Mouse (Mus musculus) heart, postnatal 0 days (tissue): ENCODE measurements at regions not wholly inside any gene's neighbourhood (a gene's known extent, or its start where the extent isn't known, plus 50 kb on each side); places are given as distances from the start of the nearest gene placed in this dataset.

Experiments
- ATAC-seq: fragments of 200-750 bp; cut with Nextera tagmentation; 2 replicates; pipeline ENCODE4 v1.8.0; 2017; ENCODE audit warnings: low read depth, moderate number of reproducible peaks, moderate library complexity; ENCODE audit not compliant: insufficient read depth
- DNase-seq: peaks from one replicate; pipeline ENCODE4 v3.0.0-alpha.2; 2016; ENCODE audit warnings: low spot score
- H3K27ac ChIP-seq: fragments of 300-500 bp; sonication (generic); 2 replicates; pipeline ENCODE4 v1.5.1; 2014; ENCODE audit warnings: low read depth, mild to moderate bottlenecking
- H3K27me3 ChIP-seq: fragments of 300-500 bp; sonication (generic); 2 replicates; pipeline ENCODE4 v1.6.1; 2014; ENCODE audit warnings: low read length, mixed read lengths; ENCODE audit not compliant: control insufficient read depth, insufficient read depth
- H3K36me3 ChIP-seq: fragments of 300-500 bp; sonication (generic); replicated peaks from 2 replicates; pipeline ENCODE4 v1.6.1; 2014; ENCODE audit warnings: low read length, mixed read lengths; ENCODE audit not compliant: control insufficient read depth, insufficient read depth
- H3K4me1 ChIP-seq: fragments of 300-500 bp; sonication (generic); 2 replicates; pipeline ENCODE4 v1.6.1; 2014; ENCODE audit warnings: antibody characterized with exemption; ENCODE audit not compliant: control insufficient read depth, insufficient read depth
- H3K4me2 ChIP-seq: fragments of 300-500 bp; sonication (generic); 2 replicates; pipeline ENCODE4 v1.6.1; 2014; ENCODE audit warnings: low read depth, mild to moderate bottlenecking, low read length, moderate library complexity
- H3K4me3 ChIP-seq: fragments of 300-500 bp; sonication (generic); 2 replicates; pipeline ENCODE4 v1.5.1; 2014; ENCODE audit warnings: low read depth, low read length
- H3K9ac ChIP-seq: fragments of 300-500 bp; sonication (generic); replicated peaks from 2 replicates; pipeline ENCODE4 v1.6.1; 2014; ENCODE audit warnings: low read depth, low read length, mixed read lengths
- H3K9me3 ChIP-seq: fragments of 300-500 bp; sonication (generic); replicated peaks from 2 replicates; pipeline ENCODE4 v1.6.1; 2016; ENCODE audit warnings: low read length; ENCODE audit not compliant: control insufficient read depth
- CTCF ChIP-seq: IDR thresholded peaks from 2 replicates; pipeline ENCODE4 v1.5.1; 2016; ENCODE audit warnings: antibody characterized with exemption, control low read depth, low read depth
- EP300 ChIP-seq: IDR thresholded peaks from 2 replicates; pipeline ENCODE4 v1.6.1; 2016; ENCODE audit warnings: antibody characterized with exemption, low read depth
- WGBS: fragments of 180-500 bp; shearing (Covaris S2); extraction: QIAGEN DNeasy Blood & Tissue Kit; methylation state at CpG from one replicate; pipeline ENCODE4 v1.1.7; 2014; 5-methylcytosine and 5-hydroxymethylcytosine counted together

- no peak overlapping the region for H3K9ac ChIP-seq
- DNase-seq (peak; percentile 72), ATAC-seq (peak; percentile 44; the same call in 1 of the 2 replicates)
- H3K27ac ChIP-seq = no peak overlapping the region
- H3K27me3 ChIP-seq = peaks cover 30% of the 10 kb centered on the region
- no peaks in the 10 kb centered on the region for H3K4me1 ChIP-seq
- H3K36me3 ChIP-seq = no peaks in the 10 kb centered on the region
- no peaks in the 10 kb centered on the region for H3K9me3 ChIP-seq
- WGBS = 12% methylated on average over 17 of the region's 17 CpGs
- no peak overlapping the region for H3K4me3 ChIP-seq
- TF ChIP-seq CTCF = peak; percentile 84
- no peak for TF ChIP-seq EP300
- H3K4me2 ChIP-seq = no peak overlapping the region
These were observed 310.7 kb upstream of the 4930535I16Rik start for GRCm38 (mm10) chr4:124228537-124228936.

GRCm38 (mm10) chr4:124223646-124224500 lies 306.1 kb upstream of the 4930535I16Rik start:
- H3K27me3 ChIP-seq = peaks cover 19% of the 10 kb centered on the region
- ATAC-seq (no peak), DNase-seq (no peak)
- no peak overlapping the region for H3K27ac ChIP-seq
- no peak overlapping the region for H3K4me2 ChIP-seq
- H3K4me3 ChIP-seq = no peak overlapping the region
- no peak for TF ChIP-seq EP300
- TF ChIP-seq CTCF = no peak
- no peaks in the 10 kb centered on the region for H3K36me3 ChIP-seq
- no peak overlapping the region for H3K9ac ChIP-seq
- no peaks in the 10 kb centered on the region for H3K9me3 ChIP-seq
- H3K4me1 ChIP-seq = no peaks in the 10 kb centered on the region
- WGBS = 73% methylated on average over 15 of the region's 15 CpGs

- no peak for ATAC-seq
- no peak overlapping the region for H3K9ac ChIP-seq
- H3K9me3 ChIP-seq = no peaks in the 10 kb centered on the region
- 61% methylated on average over 4 of the region's 4 CpGs for WGBS
- H3K36me3 ChIP-seq = no peaks in the 10 kb centered on the region
- TF ChIP-seq EP300 = no peak
- TF ChIP-seq CTCF = no peak
- DNase-seq = no peak
- H3K4me2 ChIP-seq = no peak overlapping the region
- H3K27ac ChIP-seq = no peak overlapping the region
- H3K4me3 ChIP-seq = no peak overlapping the region
- H3K4me1 ChIP-seq = no peaks in the 10 kb centered on the region
- H3K27me3 ChIP-seq = peaks cover 9% of the 10 kb centered on the region; the same call in 1 of the 2 replicates
These were observed 303.9 kb upstream of the 4930535I16Rik start for GRCm38 (mm10) chr4:124221736-124222135.

GRCm38 (mm10) chr4:124217206-124217605 lies 299.4 kb upstream of the 4930535I16Rik start:
- Histone ChIP-seq H3K36me3 (no peaks in the 10 kb centered on the region), H3K4me1 (no peaks in the 10 kb centered on the region), H3K27me3 (peaks cover 3% of the 10 kb centered on the region; the same call in 1 of the 2 replicates), H3K4me2 (peak overlapping the region; percentile 24; the same call in 1 of the 2 replicates), H3K27ac (no peak overlapping the region), H3K4me3 (no peak overlapping the region), H3K9me3 (no peaks in the 10 kb centered on the region), H3K9ac (no peak overlapping the region)
- ATAC-seq (no peak), DNase-seq (peak; percentile 23)
- WGBS = 26% methylated on average over 10 of the region's 10 CpGs
- TF ChIP-seq EP300 (no peak), CTCF (no peak)

- ATAC-seq = no peak
- Histone ChIP-seq H3K4me3 (no peak overlapping the region), H3K36me3 (no peaks in the 10 kb centered on the region), H3K27ac (no peak overlapping the region), H3K9ac (no peak overlapping the region), H3K9me3 (no peaks in the 10 kb centered on the region), H3K4me1 (no peaks in the 10 kb centered on the region), H3K4me2 (no peak overlapping the region), H3K27me3 (peaks cover 3% of the 10 kb centered on the region; the same call in 1 of the 2 replicates)
- 61% methylated on average over 5 of the region's 5 CpGs for WGBS
- no peak for DNase-seq
- TF ChIP-seq CTCF (no peak), EP300 (no peak)
These were observed 298.5 kb upstream of the 4930535I16Rik start for GRCm38 (mm10) chr4:124216351-124216750.
